Mouse (Mus musculus): Measurements from ENCODE around the gene Phc1. TPM values are rescaled to one million over a fixed set of nuclear protein-coding genes. Genes with fewer than 3 reads are reported as not detected.
A peak's percentile ranks its signal among the peaks of the same experiment; 100 is the strongest.

Gene Phc1
- total RNA-seq, 2 experiments from 2014 or later, result 1.4 to 8.0 TPM

GRCm38 (mm10) chr6:122298223-122298609 lies 42.1 kb downstream of the Phc1 start:
- no peak for ATAC-seq (replicated peaks; ENCODE audit: low FRiP score, poor library complexity, severe bottlenecking)

- 0 out of 2 replicates have a peak, but pooled peaks have one; percentile 61 for ATAC-seq (replicated peaks; ENCODE audit: low FRiP score, poor library complexity, severe bottlenecking)
Measured at GRCm38 (mm10) chr6:122297279-122298222, 42.8 kb downstream of the Phc1 start.

DNA sequence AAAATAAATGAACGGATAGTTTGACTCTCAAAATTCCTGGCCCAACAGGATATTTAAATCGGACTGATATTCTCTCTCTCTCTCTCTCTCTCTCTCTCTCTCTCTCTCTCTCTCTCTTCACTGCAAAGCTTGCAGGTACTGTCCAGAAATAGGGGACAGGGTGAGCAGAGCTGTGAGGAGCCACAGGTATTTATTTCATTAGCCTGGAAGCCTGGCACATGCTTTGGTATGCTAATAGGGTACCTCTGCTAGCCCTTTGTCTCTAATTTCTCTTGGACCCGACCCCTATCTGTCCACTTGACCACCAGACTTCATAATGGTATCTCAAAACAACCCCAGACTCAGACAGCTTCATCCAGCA lies 43.5 kb downstream of the Phc1 start:
- ATAC-seq (replicated peaks; ENCODE audit: low FRiP score, poor library complexity, severe bottlenecking), result no peak

- no peak for ATAC-seq (replicated peaks; ENCODE audit: low FRiP score, poor library complexity, severe bottlenecking)
Measured at GRCm38 (mm10) chr6:122295242-122295641, 45.1 kb downstream of the Phc1 start.

DNA sequence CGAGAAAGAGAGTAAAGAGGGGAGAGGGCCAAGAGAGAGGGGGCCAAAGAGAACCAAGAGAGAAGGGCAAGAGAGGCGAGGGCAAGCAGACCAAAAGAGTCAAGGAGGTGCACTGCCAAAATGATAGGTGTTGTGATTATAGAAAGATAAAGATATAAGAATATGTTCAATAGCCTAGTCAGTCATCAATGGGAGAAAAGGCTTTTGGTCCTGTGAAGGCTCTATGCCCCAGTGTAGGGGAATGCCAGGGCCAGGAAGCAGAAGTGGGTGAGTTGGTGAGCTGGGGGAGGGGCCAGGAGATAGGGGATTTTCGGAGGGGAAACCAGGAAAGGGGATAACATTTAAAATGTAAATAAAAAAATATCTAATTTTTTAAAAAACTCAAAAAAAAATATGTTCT lies 46.1 kb downstream of the Phc1 start:
- no peak for ATAC-seq (replicated peaks; ENCODE audit: low FRiP score, poor library complexity, severe bottlenecking)

DNA sequence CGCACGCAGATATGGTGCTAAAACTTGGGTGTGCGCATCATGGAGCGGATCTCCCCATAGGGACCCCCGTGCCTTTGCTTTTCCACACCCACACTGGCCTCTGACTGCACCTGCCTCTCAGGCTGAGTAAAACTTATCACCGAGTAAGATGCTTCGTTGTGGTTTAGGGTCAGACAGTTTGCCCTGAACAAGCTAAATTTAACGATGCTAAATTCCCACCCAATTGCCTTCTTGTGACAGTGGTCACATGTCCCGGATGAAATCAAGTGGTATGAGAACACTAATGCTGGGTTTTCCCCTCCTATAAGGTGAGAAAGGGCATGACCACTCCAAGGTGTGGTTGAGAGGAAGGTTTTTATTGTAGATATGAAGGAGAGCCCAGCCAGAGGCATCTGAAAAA lies 46.6 kb downstream of the Phc1 start:
- ATAC-seq (replicated peaks; ENCODE audit: low FRiP score, poor library complexity, severe bottlenecking), result no peak

GRCm38 (mm10) chr6:122293121-122293520 lies 47.2 kb downstream of the Phc1 start:
- ATAC-seq (replicated peaks; ENCODE audit: low FRiP score, poor library complexity, severe bottlenecking), result no peak

DNA sequence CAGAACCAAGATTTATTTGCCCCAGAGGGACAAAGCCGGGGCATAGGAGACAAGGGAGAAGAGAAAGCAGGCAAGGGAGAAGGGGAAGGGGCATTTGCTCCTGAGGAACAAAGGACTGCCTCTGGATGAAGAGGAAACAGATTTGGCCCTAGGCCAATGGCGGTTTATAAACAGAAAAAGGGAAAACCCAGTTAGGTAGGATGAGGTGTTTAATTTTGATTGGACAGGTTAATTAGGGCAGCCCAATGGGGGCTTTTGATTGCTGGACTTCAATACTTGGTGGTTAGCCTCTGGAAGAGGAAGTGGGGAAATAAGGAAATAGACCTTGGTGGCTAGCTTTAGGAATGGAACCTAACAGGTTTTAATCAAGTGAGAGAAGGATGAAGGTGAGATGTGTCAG lies 48.2 kb downstream of the Phc1 start:
- ATAC-seq (replicated peaks; ENCODE audit: low FRiP score, poor library complexity, severe bottlenecking), result no peak

GRCm38 (mm10) chr6:122291735-122292134 lies 48.6 kb downstream of the Phc1 start:
- ATAC-seq (replicated peaks; ENCODE audit: low FRiP score, poor library complexity, severe bottlenecking), result no peak

DNA sequence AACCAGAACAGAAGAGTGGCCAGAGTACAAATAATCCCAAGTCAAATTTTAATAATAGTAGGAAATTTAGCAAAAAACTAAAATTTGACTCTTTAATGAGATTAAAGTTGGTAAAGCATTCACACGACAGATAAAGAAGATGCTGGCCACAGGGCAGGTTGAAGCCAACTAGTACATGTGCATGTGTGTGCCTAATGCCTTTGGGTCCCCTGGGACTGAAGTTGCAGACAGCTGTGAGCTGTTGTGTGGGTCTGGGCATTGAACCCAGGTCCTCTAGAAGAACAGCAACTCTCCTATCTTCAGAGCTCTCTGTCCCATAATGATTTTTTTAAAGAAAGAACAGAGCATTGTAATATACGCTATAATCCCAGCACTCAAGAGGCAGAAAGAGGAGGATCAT lies 49.1 kb downstream of the Phc1 start:
- ATAC-seq (replicated peaks; ENCODE audit: low FRiP score, poor library complexity, severe bottlenecking), result no peak

DNA sequence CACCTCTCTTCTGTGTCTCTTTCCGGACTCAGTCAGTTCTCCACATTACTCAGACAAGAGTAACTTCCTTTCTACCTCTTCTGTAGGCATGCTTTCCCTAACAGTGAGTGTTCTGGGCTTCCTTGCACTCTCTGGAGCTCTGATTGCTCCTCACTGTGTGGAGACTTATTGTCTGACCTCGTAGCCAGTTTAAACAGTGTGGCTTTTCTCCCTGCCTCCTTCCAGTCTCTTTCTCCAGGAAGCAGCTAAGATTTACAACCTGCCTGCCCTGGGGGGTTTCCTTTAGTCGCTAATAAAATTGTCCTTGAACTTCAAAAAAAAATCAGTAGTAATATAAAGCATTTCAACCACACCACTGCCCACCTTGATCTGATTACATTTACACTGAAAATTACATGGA lies 50.1 kb downstream of the Phc1 start:
- no peak for ATAC-seq (replicated peaks; ENCODE audit: low FRiP score, poor library complexity, severe bottlenecking)

DNA sequence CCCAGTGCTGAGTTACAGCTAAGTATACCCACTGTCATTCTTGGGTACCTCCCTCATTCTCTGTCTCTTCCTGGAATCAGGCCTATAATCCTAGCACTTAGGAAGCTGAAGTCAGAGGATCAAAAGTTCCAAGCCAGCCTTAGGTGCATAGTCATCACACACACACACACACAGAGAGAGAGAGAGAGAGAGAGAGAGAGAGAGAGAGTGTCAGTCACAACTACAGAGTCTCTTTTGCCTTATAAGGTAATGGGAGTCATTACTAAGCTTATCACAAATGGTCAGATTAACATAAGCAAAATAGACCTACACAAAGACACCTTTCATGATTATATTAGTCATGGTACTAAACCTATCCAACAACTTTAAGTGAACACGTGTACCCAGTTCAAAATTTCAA lies 51.0 kb downstream of the Phc1 start:
- ATAC-seq (replicated peaks; ENCODE audit: low FRiP score, poor library complexity, severe bottlenecking), result no peak

- no peak for ATAC-seq (replicated peaks; ENCODE audit: low FRiP score, poor library complexity, severe bottlenecking)
Measured at GRCm38 (mm10) chr6:122288263-122288662, 52.1 kb downstream of the Phc1 start.

GRCm38 (mm10) chr6:122284823-122285222 lies 55.5 kb downstream of the Phc1 start:
- ATAC-seq (replicated peaks; ENCODE audit: low FRiP score, poor library complexity, severe bottlenecking), result no peak

- no peak for ATAC-seq (replicated peaks; ENCODE audit: low FRiP score, poor library complexity, severe bottlenecking)
Measured at GRCm38 (mm10) chr6:122284304-122284703, 56.1 kb downstream of the Phc1 start.

DNA sequence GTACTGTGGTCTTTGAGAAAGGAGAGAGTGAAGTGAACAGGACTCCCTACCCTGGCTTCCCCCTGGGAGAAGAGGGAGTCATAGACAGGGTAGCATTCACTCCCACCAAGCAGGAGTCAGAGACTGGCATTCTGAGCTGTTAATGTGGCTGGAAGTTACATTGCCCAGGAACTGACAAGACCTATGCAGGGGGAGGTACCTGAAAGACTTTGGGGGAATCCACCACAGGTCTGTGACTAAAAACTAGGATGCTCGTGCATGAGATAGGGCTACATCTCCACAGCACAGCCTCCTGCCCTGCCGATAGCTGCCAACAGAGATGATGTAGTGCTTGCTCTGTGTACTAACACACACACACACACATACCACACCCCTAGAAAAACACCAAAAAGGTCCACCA lies 56.9 kb downstream of the Phc1 start:
- ATAC-seq (replicated peaks; ENCODE audit: low FRiP score, poor library complexity, severe bottlenecking), result no peak

DNA sequence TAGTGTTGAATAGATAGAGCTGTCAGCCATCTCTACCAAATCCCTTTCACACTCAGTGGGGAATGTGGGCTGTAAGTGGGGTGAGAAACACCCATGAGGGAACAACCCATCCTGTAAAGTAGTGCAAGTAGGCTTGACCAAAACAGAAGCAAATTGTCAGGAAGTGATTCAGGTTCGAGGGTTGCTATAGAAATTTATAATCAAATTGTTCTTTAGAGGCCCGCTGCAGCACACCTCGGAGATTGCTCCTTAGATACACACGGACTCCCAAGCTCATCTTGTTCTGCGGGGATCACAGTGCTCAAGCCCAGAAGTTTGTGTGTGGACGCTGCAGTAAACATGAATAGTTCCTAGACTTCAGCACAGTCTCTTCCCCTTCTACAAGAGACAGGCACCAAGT lies 57.6 kb downstream of the Phc1 start, which contains the start of gene Klrg1:
Gene Klrg1 (minus strand): TSS at position 101 of the 400 bp plus-strand sequence.
- ATAC-seq (replicated peaks; ENCODE audit: low FRiP score, poor library complexity, severe bottlenecking), result no peak

DNA sequence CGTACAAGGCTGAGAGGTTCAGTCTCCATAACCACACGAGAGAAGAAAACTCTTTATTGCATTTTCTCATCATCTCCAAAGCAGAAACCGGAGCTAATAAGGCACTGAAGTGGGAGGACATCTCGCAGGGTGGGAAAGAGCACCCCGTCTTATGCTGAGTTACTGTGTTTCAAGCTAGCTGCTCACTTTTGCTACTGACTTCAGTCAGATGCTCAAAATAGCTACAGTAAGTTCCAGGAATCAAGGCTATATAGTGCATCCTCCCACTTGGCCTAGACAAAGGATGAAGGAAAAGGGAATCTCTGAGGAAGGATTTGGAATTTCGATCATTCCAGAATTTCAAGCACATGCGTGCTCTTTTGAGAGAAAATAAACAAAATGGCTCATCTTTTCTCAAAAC lies 63.8 kb downstream of the Phc1 start:
- ATAC-seq (replicated peaks; ENCODE audit: low FRiP score, poor library complexity, severe bottlenecking), result no peak

DNA sequence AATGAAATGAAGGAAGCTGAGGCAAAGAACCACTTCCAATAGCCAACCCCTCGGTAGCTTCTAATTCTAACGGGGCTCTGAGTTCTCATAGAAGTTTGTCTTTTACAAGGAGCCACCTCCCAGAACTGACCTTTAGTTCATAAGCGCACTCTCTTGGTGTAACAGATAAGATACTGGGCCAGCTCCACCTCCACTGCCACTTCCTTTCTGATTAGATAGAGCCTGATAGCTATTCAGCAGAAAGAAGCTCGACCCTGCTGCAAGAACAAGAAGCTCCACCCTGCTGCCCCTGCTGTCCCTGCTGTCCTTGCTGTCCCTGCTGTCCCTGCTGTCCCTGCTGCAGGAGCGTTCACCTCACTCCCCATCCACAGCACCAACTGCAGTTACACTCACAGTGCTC lies 65.8 kb downstream of the Phc1 start:
- ATAC-seq (replicated peaks; ENCODE audit: low FRiP score, poor library complexity, severe bottlenecking), result no peak; the same call in 1 of the 2 replicates

- no peak for ATAC-seq (replicated peaks; ENCODE audit: low FRiP score, poor library complexity, severe bottlenecking)
Measured at GRCm38 (mm10) chr6:122270152-122270551, 70.2 kb downstream of the Phc1 start.

GRCm38 (mm10) chr6:122269170-122269569 lies 71.2 kb downstream of the Phc1 start:
- no peak for ATAC-seq (replicated peaks; ENCODE audit: low FRiP score, poor library complexity, severe bottlenecking)

GRCm38 (mm10) chr6:122268561-122268960 lies 71.8 kb downstream of the Phc1 start:
- no peak for ATAC-seq (replicated peaks; ENCODE audit: low FRiP score, poor library complexity, severe bottlenecking)
